Mouse (Mus musculus): ENCODE results near the gene Pabpn1l.

The Pabpn1l gene

GRCm38 (mm10) chr8:122622727-122623126, at the start of gene Pabpn1l:
Pabpn1l (minus strand) TSS chr8:122622739.
- no peak for DNase-seq (ENCODE audit: low read depth, low spot score)

- DNase-seq (ENCODE audit: low read depth, low spot score) = no peak
Measured at GRCm38 (mm10) chr8:122671894-122672293, 49.4 kb upstream of the Pabpn1l start.

GRCm38 (mm10) chr8:122670718-122671117, 48.2 kb upstream of the Pabpn1l start:
- DNase-seq (ENCODE audit: low read depth, low spot score) = no peak

GRCm38 (mm10) chr8:122670001-122670400, 47.5 kb upstream of the Pabpn1l start:
- DNase-seq (ENCODE audit: low read depth, low spot score) = no peak

- DNase-seq (ENCODE audit: low read depth, low spot score) = no peak
Measured at GRCm38 (mm10) chr8:122669370-122669769, 46.8 kb upstream of the Pabpn1l start.

GRCm38 (mm10) chr8:122667854-122668253, 45.3 kb upstream of the Pabpn1l start:
- DNase-seq (ENCODE audit: low read depth, low spot score) = no peak

GRCm38 (mm10) chr8:122666827-122667226, 44.3 kb upstream of the Pabpn1l start:
- DNase-seq (ENCODE audit: low read depth, low spot score) = no peak

- DNase-seq (ENCODE audit: low read depth, low spot score) = no peak
Measured at GRCm38 (mm10) chr8:122666338-122666764, 43.8 kb upstream of the Pabpn1l start.

GRCm38 (mm10) chr8:122665667-122666316, 43.3 kb upstream of the Pabpn1l start:
- no peak for DNase-seq (ENCODE audit: low read depth, low spot score)

- no peak for DNase-seq (ENCODE audit: low read depth, low spot score)
Measured at GRCm38 (mm10) chr8:122665221-122665620, 42.7 kb upstream of the Pabpn1l start.

GRCm38 (mm10) chr8:122663670-122664069, 41.1 kb upstream of the Pabpn1l start:
- no peak for DNase-seq (ENCODE audit: low read depth, low spot score)

GRCm38 (mm10) chr8:122663106-122663505, 40.6 kb upstream of the Pabpn1l start:
- DNase-seq (ENCODE audit: low read depth, low spot score) = no peak

- DNase-seq (ENCODE audit: low read depth, low spot score) = no peak
Measured at GRCm38 (mm10) chr8:122661894-122662293, 39.4 kb upstream of the Pabpn1l start.

- no peak for DNase-seq (ENCODE audit: low read depth, low spot score)
Measured at GRCm38 (mm10) chr8:122661138-122661537, 38.6 kb upstream of the Pabpn1l start.

GRCm38 (mm10) chr8:122660022-122660421, 37.5 kb upstream of the Pabpn1l start:
- DNase-seq (ENCODE audit: low read depth, low spot score) = no peak

- DNase-seq (ENCODE audit: low read depth, low spot score) = no peak
Measured at GRCm38 (mm10) chr8:122658807-122659160, 36.2 kb upstream of the Pabpn1l start.

- DNase-seq (ENCODE audit: low read depth, low spot score) = no peak
Measured at GRCm38 (mm10) chr8:122658149-122658806, 35.7 kb upstream of the Pabpn1l start.

GRCm38 (mm10) chr8:122656056-122656999, 33.8 kb upstream of the Pabpn1l start:
- DNase-seq (ENCODE audit: low read depth, low spot score) = no peak

- no peak for DNase-seq (ENCODE audit: low read depth, low spot score)
Measured at GRCm38 (mm10) chr8:122654768-122655167, 32.2 kb upstream of the Pabpn1l start.

- DNase-seq (ENCODE audit: low read depth, low spot score) = no peak
Measured at GRCm38 (mm10) chr8:122652643-122653042, 30.1 kb upstream of the Pabpn1l start.

- no peak for DNase-seq (ENCODE audit: low read depth, low spot score)
Measured at GRCm38 (mm10) chr8:122651326-122651921, 28.9 kb upstream of the Pabpn1l start.

All from retina, adult 2 months (tissue).